Mouse (Mus musculus) hindbrain, embryonic 13.5 days (tissue): ENCODE measurements at regions not wholly inside any gene's neighbourhood (a gene's known extent, or its start where the extent isn't known, plus 50 kb on each side); places are given as distances from the start of the nearest gene placed in this dataset.

Experiments
- ATAC-seq: fragments of 200-750 bp; cut with Nextera tagmentation; 2 replicates; pipeline ENCODE4 v1.8.0; 2017; ENCODE audit warnings: moderate TSS enrichment; ENCODE audit not compliant: low FRiP score
- H3K27ac ChIP-seq: fragments of 300-500 bp; sonication (generic); 2 replicates; pipeline ENCODE4 v1.5.1; 2015; ENCODE audit warnings: inconsistent platforms, mild to moderate bottlenecking, moderate library complexity
- H3K27me3 ChIP-seq: fragments of 300-500 bp; sonication (generic); 2 replicates; pipeline ENCODE4 v1.6.1; 2015; ENCODE audit warnings: mild to moderate bottlenecking, inconsistent platforms
- H3K36me3 ChIP-seq: fragments of 300-500 bp; sonication (generic); 2 replicates; pipeline ENCODE4 v1.6.1; 2015; ENCODE audit warnings: mild to moderate bottlenecking, inconsistent platforms
- H3K4me1 ChIP-seq: fragments of 300-500 bp; sonication (generic); replicated peaks from 2 replicates; pipeline ENCODE4 v1.6.1; 2015; ENCODE audit warnings: inconsistent platforms
- H3K4me2 ChIP-seq: fragments of 300-500 bp; sonication (generic); 2 replicates; pipeline ENCODE4 v1.6.1; 2015; ENCODE audit warnings: inconsistent platforms, mild to moderate bottlenecking, moderate library complexity
- H3K4me3 ChIP-seq: fragments of 300-500 bp; sonication (generic); 2 replicates; pipeline ENCODE4 v1.5.1; 2015; ENCODE audit warnings: mild to moderate bottlenecking, inconsistent platforms
- H3K9ac ChIP-seq: fragments of 300-500 bp; sonication (generic); 2 replicates; pipeline ENCODE4 v1.6.1; 2015; ENCODE audit warnings: mild to moderate bottlenecking, inconsistent platforms
- H3K9me3 ChIP-seq: fragments of 300-500 bp; sonication (generic); 2 replicates; pipeline ENCODE4 v1.6.1; 2016; ENCODE audit warnings: inconsistent platforms
- WGBS: fragments of 180-500 bp; shearing (Covaris S2); methylation state at CpG from one replicate; pipeline ENCODE4 v1.1.7; 2015; 5-methylcytosine and 5-hydroxymethylcytosine counted together

DNA sequence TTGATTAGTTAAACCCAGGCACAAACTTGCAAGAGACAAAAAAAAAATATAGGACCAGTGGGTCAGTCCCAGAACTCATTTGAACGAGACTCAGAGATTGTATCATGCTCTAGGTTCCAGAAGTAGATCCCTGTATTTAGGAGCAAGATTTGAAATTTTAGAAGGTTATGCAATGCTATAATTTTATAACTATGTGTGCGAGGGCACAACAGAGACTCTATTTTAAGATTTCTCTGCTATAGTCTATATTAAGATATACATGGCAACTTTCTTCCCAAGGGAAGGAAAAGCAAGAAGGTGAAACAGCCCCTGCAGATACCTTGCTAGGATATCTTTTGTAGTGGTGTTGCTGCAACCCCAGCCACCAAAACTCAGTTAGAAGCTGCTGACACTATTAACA, 55.7 kb downstream of the Otor start:
- Histone ChIP-seq H3K9me3 (no peaks in the 10 kb centered on the region), H3K4me3 (no peak overlapping the region), H3K27ac (no peak overlapping the region), H3K27me3 (no peaks in the 10 kb centered on the region), H3K36me3 (no peaks in the 10 kb centered on the region), H3K9ac (no peak overlapping the region), H3K4me1 (0 out of 2 replicates have a peak, but pooled peaks cover 6% of the 10 kb centered on the region), H3K4me2 (no peak overlapping the region)
- 86% methylated on average over 2 of the region's 2 CpGs for WGBS
- no peak for ATAC-seq

DNA sequence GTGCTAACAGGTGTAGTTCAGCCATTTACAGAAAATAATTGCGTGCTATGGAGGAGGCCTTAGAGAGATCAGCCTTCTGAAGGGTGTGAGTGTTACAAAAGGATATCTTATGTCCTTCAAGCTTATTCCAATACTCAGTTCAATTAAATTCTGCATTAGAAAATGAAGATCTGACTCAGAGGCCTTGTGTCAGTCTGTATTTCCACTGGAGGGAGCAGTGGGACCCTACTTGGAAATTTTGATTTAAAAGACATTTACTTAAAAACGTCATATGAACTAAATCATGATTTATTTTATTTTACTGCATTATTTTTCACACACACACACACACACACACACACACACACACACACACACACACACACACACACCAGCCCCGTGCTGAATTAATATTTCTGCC, 70.9 kb downstream of the Otor start:
- H3K36me3 ChIP-seq = no peaks in the 10 kb centered on the region
- no peaks in the 10 kb centered on the region for H3K9me3 ChIP-seq
- H3K4me3 ChIP-seq = no peak overlapping the region
- H3K4me2 ChIP-seq = no peak overlapping the region
- no peaks in the 10 kb centered on the region for H3K4me1 ChIP-seq
- no peak overlapping the region for H3K27ac ChIP-seq
- H3K9ac ChIP-seq = no peak overlapping the region
- 79% methylated on average over 3 of the region's 3 CpGs for WGBS
- no peak for ATAC-seq
- H3K27me3 ChIP-seq = no peaks in the 10 kb centered on the region

GRCm38 (mm10) chr2:143164081-143164984, 86.1 kb downstream of the Otor start:
- no peaks in the 10 kb centered on the region for H3K27me3 ChIP-seq
- no peak overlapping the region for H3K4me2 ChIP-seq
- H3K27ac ChIP-seq = no peak overlapping the region
- H3K9me3 ChIP-seq = no peaks in the 10 kb centered on the region
- H3K4me1 ChIP-seq = no peaks in the 10 kb centered on the region
- H3K9ac ChIP-seq = no peak overlapping the region
- no peaks in the 10 kb centered on the region for H3K36me3 ChIP-seq
- no peak overlapping the region for H3K4me3 ChIP-seq
- no peak for ATAC-seq
- 86% methylated on average over 8 of the region's 8 CpGs for WGBS

GRCm38 (mm10) chr2:143166771-143167170, 88.5 kb downstream of the Otor start:
- ATAC-seq = no peak
- no peak overlapping the region for H3K9ac ChIP-seq
- 81% methylated on average over 3 of the region's 3 CpGs for WGBS

GRCm38 (mm10) chr2:143170648-143171047, 92.4 kb downstream of the Otor start:
- ATAC-seq = no peak
- Histone ChIP-seq H3K27ac (no peak overlapping the region), H3K36me3 (no peaks in the 10 kb centered on the region), H3K4me1 (no peaks in the 10 kb centered on the region), H3K9me3 (no peaks in the 10 kb centered on the region), H3K27me3 (no peaks in the 10 kb centered on the region), H3K4me3 (no peak overlapping the region), H3K4me2 (no peak overlapping the region), H3K9ac (no peak overlapping the region)
- WGBS = 81% methylated on average over 2 of the region's 2 CpGs

More at GRCm38 (mm10) chr2:143166771-143167170, 88.5 kb downstream of the Otor start:
- H3K27ac ChIP-seq = no peak overlapping the region
- H3K27me3 ChIP-seq = no peaks in the 10 kb centered on the region
- H3K4me2 ChIP-seq = no peak overlapping the region
- H3K9me3 ChIP-seq = no peaks in the 10 kb centered on the region
- no peak overlapping the region for H3K4me3 ChIP-seq
- H3K36me3 ChIP-seq = no peaks in the 10 kb centered on the region
- no peaks in the 10 kb centered on the region for H3K4me1 ChIP-seq

DNA sequence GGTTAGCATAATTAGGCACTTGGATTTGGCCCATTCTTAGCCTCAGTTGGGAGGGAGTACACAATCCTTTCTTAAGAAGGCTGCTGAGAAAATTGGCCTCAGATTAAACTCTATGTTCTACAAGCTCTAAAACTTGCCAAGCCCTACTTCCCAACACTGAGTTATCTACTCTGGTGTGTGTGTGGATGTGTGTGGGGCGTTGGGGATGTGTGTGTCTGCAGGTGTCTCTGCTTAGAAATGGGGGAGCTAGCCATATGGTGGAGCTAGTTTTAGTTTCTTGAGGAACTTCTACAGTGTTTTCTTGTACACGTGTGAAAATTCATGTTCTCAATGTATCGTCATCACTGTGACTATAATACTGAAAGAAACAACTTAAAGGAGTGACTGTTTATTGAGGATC, 106.3 kb downstream of the Otor start:
- H3K4me1 ChIP-seq = no peaks in the 10 kb centered on the region
- H3K27ac ChIP-seq = no peak overlapping the region
- no peaks in the 10 kb centered on the region for H3K9me3 ChIP-seq
- no peak overlapping the region for H3K9ac ChIP-seq
- no peaks in the 10 kb centered on the region for H3K27me3 ChIP-seq
- ATAC-seq = no peak
- WGBS = 80% methylated on average over 3 of the region's 3 CpGs
- no peak overlapping the region for H3K4me2 ChIP-seq
- H3K36me3 ChIP-seq = no peaks in the 10 kb centered on the region
- H3K4me3 ChIP-seq = no peak overlapping the region

DNA sequence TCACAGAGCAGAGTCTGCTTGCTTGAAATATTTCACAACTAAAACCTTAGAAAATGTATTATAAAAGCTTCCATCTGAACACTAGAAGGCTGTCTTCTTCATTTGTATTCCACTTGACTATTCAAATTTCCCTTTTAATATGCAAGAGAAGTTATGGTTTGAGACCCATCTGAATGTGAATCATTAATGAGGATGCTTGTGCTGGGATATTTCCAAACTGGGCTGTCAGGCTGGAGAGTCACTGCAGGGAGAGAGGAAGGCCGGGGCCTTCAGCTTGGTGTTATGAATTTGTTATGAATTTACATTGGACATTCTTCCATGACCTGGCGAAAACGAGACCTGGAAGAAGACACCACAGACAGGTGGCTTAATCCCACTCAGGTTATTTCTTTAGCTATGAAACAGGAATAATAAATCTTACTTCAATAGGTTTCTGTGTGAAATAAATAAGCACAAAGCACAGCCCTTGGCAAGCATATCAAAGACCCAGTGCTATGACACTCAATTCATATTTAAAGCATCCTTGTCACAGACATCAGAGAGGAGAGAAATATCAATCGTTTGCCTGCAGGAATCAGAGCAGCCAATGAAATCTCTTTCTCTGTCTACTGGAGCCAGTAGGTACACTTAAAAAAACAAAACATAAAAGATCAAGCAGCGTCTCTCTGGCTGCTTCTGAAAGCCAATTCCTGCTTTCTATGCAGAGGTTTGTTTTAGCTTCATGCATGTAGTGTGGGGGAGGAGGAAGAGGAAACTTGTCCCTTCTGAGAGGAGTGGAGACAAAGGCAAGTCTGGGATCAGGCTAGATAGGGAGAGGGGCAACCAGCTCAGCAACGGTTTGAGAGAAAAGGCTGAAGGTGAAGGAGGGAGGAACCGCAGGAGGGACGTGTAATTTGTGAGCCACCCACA, 114.2 kb downstream of the Otor start:
- H3K27me3 ChIP-seq = no peaks in the 10 kb centered on the region
- ATAC-seq = no peak
- peaks cover 7% of the 10 kb centered on the region; the same call in 1 of the 2 replicates for H3K4me1 ChIP-seq
- H3K4me3 ChIP-seq = no peak overlapping the region
- 34% methylated on average over 8 of the region's 8 CpGs for WGBS
- no peak overlapping the region for H3K4me2 ChIP-seq
- H3K36me3 ChIP-seq = no peaks in the 10 kb centered on the region
- no peak overlapping the region for H3K9ac ChIP-seq
- H3K27ac ChIP-seq = peak overlapping the region; percentile 53; the same call in 1 of the 2 replicates
- H3K9me3 ChIP-seq = no peaks in the 10 kb centered on the region

DNA sequence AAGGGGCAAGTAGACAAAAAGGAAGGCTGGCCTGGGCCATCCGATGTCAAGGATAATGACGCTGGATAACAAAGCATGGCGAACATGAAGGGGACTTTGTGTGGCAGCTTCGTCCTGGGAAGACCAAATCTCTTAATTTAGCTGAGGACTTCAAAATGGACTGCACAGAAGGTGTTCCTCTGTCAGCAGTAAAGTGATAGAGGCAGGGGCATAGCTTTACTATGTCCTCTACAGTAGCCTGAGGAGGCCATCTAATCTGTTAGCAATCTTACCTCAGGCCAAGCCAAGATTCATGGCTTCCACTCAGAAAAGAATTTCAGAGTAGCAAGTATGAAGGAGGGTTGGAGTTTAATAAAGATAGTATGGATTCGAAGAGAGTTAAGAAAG, 114.9 kb downstream of the Otor start:
- H3K9ac ChIP-seq = no peak overlapping the region
- H3K4me2 ChIP-seq = no peak overlapping the region
- peaks cover 7% of the 10 kb centered on the region; the same call in 1 of the 2 replicates for H3K4me1 ChIP-seq
- 39% methylated on average over 5 of the region's 5 CpGs for WGBS
- peak overlapping the region; percentile 53; the same call in 1 of the 2 replicates for H3K27ac ChIP-seq
- no peak for ATAC-seq
- no peaks in the 10 kb centered on the region for H3K36me3 ChIP-seq
- H3K27me3 ChIP-seq = no peaks in the 10 kb centered on the region
- H3K9me3 ChIP-seq = no peaks in the 10 kb centered on the region
- no peak overlapping the region for H3K4me3 ChIP-seq

GRCm38 (mm10) chr2:143199583-143200249, 121.4 kb downstream of the Otor start:
- Histone ChIP-seq H3K4me3 (no peak overlapping the region), H3K9me3 (no peaks in the 10 kb centered on the region), H3K4me1 (no peaks in the 10 kb centered on the region), H3K27ac (no peak overlapping the region), H3K27me3 (no peaks in the 10 kb centered on the region), H3K4me2 (no peak overlapping the region), H3K9ac (no peak overlapping the region), H3K36me3 (no peaks in the 10 kb centered on the region)
- WGBS = 85% methylated on average over 11 of the region's 11 CpGs
- ATAC-seq = no peak

DNA sequence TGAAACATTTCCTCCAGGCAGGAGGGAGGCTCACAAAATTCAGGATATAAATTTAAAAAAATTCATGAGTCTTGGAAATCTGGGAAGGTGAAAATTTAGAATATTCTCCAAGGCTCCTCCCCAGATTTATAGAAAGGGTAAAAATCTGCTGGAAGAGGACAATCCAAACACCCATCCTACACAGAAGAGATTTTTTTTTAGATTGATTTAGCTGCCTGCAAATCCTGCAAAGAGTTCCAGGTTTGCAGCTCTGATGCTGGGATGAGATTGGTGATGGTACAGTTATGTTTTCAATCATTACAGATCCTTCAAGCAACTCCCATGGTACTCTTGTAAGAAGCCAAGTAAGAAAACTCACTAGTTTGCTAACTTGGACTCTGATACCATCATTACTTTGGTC, 127.8 kb downstream of the Otor start:
- Histone ChIP-seq H3K4me2 (no peak overlapping the region), H3K9me3 (no peaks in the 10 kb centered on the region), H3K27me3 (no peaks in the 10 kb centered on the region), H3K4me1 (no peaks in the 10 kb centered on the region), H3K36me3 (no peaks in the 10 kb centered on the region), H3K4me3 (no peak overlapping the region), H3K9ac (no peak overlapping the region), H3K27ac (no peak overlapping the region)
- ATAC-seq = no peak

DNA sequence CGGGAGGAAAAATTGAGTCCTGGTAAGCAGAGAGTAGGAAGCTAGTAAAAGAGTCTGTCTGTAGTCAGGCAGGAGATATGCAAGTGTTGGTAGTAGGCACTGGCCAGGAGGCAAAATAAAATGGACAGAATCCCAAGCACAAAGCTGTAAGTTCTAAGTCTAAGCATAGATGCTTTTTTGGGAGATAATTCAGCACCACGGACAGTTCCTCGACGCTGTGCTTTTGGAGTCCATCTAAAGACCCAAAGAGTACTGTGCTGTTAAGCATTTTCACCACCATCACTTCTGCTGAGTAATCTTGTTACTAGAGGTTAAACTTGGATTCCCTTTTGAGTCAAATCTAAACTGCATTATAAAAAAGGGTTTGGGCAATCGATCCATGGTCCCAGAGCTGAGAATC, 128.9 kb downstream of the Otor start:
- H3K4me2 ChIP-seq = no peak overlapping the region
- no peak overlapping the region for H3K9ac ChIP-seq
- no peaks in the 10 kb centered on the region for H3K36me3 ChIP-seq
- no peaks in the 10 kb centered on the region for H3K27me3 ChIP-seq
- H3K27ac ChIP-seq = no peak overlapping the region
- 38% methylated on average over 5 of the region's 5 CpGs for WGBS
- no peak overlapping the region for H3K4me3 ChIP-seq
- no peak for ATAC-seq
- no peaks in the 10 kb centered on the region for H3K4me1 ChIP-seq
- no peaks in the 10 kb centered on the region for H3K9me3 ChIP-seq

- no peak for ATAC-seq
- whole genome bisulfite sequencing = 86% methylated on average over 5 of the region's 5 CpGs
Observed at GRCm38 (mm10) chr2:143217251-143217650, 139.0 kb downstream of the Otor start.

More at GRCm38 (mm10) chr2:143217251-143217650, 139.0 kb downstream of the Otor start:
- Histone ChIP-seq H3K9me3 (no peaks in the 10 kb centered on the region), H3K9ac (no peak overlapping the region), H3K27me3 (no peaks in the 10 kb centered on the region), H3K27ac (no peak overlapping the region), H3K36me3 (no peaks in the 10 kb centered on the region), H3K4me1 (no peaks in the 10 kb centered on the region), H3K4me2 (no peak overlapping the region), H3K4me3 (no peak overlapping the region)
